Mouse (Mus musculus): ENCODE measurements around the gene Ss18l1. TPM values are rescaled to one million over a fixed set of nuclear protein-coding genes. Genes with fewer than 3 reads are reported as not detected.

Gene Ss18l1
- total RNA-seq, 4 experiments from 2014 or later = 9.9 to 14.3 (median 11.7) TPM

GRCm38 (mm10) chr2:180087472-180087871 lies 45.2 kb downstream of the Ss18l1 start:
- no peak for DNase-seq

- no peak for DNase-seq
Measured at GRCm38 (mm10) chr2:180090285-180090684, 48.0 kb downstream of the Ss18l1 start.

- DNase-seq = no peak
Measured at GRCm38 (mm10) chr2:180095711-180096110, 53.4 kb downstream of the Ss18l1 start.

GRCm38 (mm10) chr2:180097585-180097984 lies 55.3 kb downstream of the Ss18l1 start:
- no peak for DNase-seq

GRCm38 (mm10) chr2:180098167-180098566 lies 55.9 kb downstream of the Ss18l1 start:
- DNase-seq = no peak

GRCm38 (mm10) chr2:180099529-180099928 lies 57.2 kb downstream of the Ss18l1 start:
- no peak for DNase-seq

- no peak for DNase-seq
Measured at GRCm38 (mm10) chr2:180103151-180103977, 61.1 kb downstream of the Ss18l1 start.

- DNase-seq = peak; percentile 65
Measured at GRCm38 (mm10) chr2:180103978-180104658, 61.8 kb downstream of the Ss18l1 start, which contains the start of gene Hrh3. Gene Hrh3, minus strand, starts transcription at chr2:180104488.

- DNase-seq = no peak
Measured at GRCm38 (mm10) chr2:180104659-180105377, 62.5 kb downstream of the Ss18l1 start.

- no peak for DNase-seq
Measured at GRCm38 (mm10) chr2:180105441-180106190, 63.3 kb downstream of the Ss18l1 start.

- no peak for DNase-seq
Measured at GRCm38 (mm10) chr2:180107081-180107480, 64.8 kb downstream of the Ss18l1 start.

GRCm38 (mm10) chr2:180108285-180108684 lies 66.0 kb downstream of the Ss18l1 start:
- DNase-seq = no peak

- no peak for DNase-seq
Measured at GRCm38 (mm10) chr2:180113909-180114890, 71.9 kb downstream of the Ss18l1 start.

GRCm38 (mm10) chr2:180115279-180115678 lies 73.0 kb downstream of the Ss18l1 start:
- no peak for DNase-seq

GRCm38 (mm10) chr2:180116081-180116493 lies 73.8 kb downstream of the Ss18l1 start:
- DNase-seq = no peak

GRCm38 (mm10) chr2:180116741-180117484 lies 74.6 kb downstream of the Ss18l1 start:
- no peak for DNase-seq

GRCm38 (mm10) chr2:180117485-180118194 lies 75.3 kb downstream of the Ss18l1 start:
- peak; percentile 34 for DNase-seq

GRCm38 (mm10) chr2:180118661-180119438 lies 76.5 kb downstream of the Ss18l1 start, which contains the start of gene Osbpl2:
Gene Osbpl2, plus strand, starts transcription at chr2:180119306.
- peak; percentile 100 for DNase-seq
